Mouse (Mus musculus): ENCODE data around the gene Bckdha. TPM values are rescaled to one million over a fixed set of nuclear protein-coding genes. Genes with fewer than 3 reads are reported as not detected.

The Bckdha gene
- polyA plus RNA-seq, 1 experiment from 2014 or later: 49.2 TPM

DNA sequence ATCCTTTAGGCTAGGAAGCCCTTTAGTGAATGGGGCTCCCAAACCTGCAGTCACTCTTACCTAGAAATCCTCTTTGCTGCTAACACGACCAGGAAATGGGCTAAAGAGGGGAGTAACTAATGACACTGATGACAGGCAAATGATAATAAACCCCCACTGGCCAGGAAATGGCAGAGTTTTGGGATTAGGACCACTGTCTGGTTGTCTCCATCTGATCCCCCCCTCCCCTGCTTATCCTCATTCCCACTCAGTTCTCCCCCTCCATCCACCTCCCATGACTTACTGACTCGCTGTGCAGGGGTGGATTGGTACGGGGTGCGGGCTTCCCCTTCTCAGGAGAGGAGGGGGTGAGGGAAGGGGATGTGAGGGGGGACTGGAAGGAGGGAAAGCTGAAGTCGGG, 31.3 kb upstream of the Bckdha start:
- H3K9ac ChIP-seq: no peak overlapping the region; the same call in 1 of the 2 replicates
- peaks cover 78% of the 10 kb centered on the region for H3K27me3 ChIP-seq
- H3K4me3 ChIP-seq: peak overlapping the region; percentile 42; the same call in 1 of the 2 replicates
- H3K4me1 ChIP-seq (replicated peaks): peaks cover 38% of the 10 kb centered on the region
- H3K4me2 ChIP-seq: peak overlapping the region; percentile 59; the same call in 1 of the 2 replicates
- H3K9me3 ChIP-seq: no peaks in the 10 kb centered on the region
- H3K27ac ChIP-seq: no peak overlapping the region
- 31% methylated on average over 5 of the region's 5 CpGs for WGBS
- H3K36me3 ChIP-seq: no peaks in the 10 kb centered on the region
- ATAC-seq (ENCODE audit: low FRiP score): no peak

- Histone ChIP-seq H3K36me3 (no peaks in the 10 kb centered on the region), H3K4me3 (peak overlapping the region; percentile 42), H3K27ac (no peak overlapping the region), H3K9me3 (no peaks in the 10 kb centered on the region), H3K4me1 (replicated peaks) (peaks cover 38% of the 10 kb centered on the region), H3K9ac (peak overlapping the region; percentile 58; the same call in 1 of the 2 replicates), H3K4me2 (peak overlapping the region; percentile 59), H3K27me3 (peaks cover 82% of the 10 kb centered on the region)
- 14% methylated on average over 12 of the region's 12 CpGs for WGBS
- ATAC-seq (ENCODE audit: low FRiP score): no peak
Observed at GRCm38 (mm10) chr7:25689603-25690021, 30.8 kb upstream of the Bckdha start.

DNA sequence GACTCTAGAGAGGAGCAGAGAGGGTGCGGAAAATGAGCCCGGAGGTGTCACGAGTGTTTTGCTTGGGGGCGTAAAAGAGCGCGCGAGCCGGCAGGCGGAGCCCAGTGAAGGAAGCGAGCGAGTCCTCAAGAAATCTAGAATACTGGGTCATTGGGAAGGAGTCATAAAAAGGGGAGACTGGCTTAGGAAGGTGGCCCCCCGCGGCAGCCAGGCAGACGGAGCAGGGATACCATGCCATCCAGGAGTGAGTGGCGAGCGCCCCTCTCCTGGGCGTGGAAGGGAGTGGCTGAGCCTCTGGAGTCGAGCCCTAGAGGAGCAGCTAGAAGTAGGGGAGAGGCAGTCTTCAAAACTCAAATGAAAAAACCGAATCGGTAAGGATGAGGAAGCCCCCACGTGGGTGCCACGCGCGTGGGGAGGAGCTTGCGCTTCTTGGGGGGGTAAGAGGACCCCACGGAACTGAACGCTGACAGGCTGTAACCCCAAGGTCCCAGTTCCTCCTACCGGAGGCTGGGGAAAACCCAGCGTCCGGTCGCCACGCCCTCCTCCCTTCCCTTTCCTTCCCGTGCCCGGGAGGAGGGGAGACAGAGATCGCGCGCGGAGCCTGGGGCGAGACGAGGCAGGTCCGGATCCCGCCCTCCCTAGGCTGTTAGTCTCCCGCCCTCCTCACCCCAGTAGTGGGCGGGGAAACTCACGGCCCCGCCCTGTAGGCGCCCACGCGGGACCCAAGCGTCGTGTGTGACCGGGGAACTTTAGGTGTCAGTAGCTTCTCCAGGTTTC, 30.2 kb upstream of the Bckdha start:
- peak overlapping the region; percentile 42 for H3K4me3 ChIP-seq
- ATAC-seq (ENCODE audit: low FRiP score): peak; percentile 48
- peak overlapping the region; percentile 59 for H3K4me2 ChIP-seq
- 1% methylated on average over 51 of the region's 52 CpGs for WGBS
- no peak overlapping the region for H3K27ac ChIP-seq
- H3K4me1 ChIP-seq (replicated peaks): peaks cover 38% of the 10 kb centered on the region
- peak overlapping the region; percentile 58 for H3K9ac ChIP-seq
- no peaks in the 10 kb centered on the region for H3K36me3 ChIP-seq
- H3K27me3 ChIP-seq: peaks cover 84% of the 10 kb centered on the region
- no peaks in the 10 kb centered on the region for H3K9me3 ChIP-seq

GRCm38 (mm10) chr7:25687811-25688401, 29.1 kb upstream of the Bckdha start:
- ATAC-seq (ENCODE audit: low FRiP score): no peak

DNA sequence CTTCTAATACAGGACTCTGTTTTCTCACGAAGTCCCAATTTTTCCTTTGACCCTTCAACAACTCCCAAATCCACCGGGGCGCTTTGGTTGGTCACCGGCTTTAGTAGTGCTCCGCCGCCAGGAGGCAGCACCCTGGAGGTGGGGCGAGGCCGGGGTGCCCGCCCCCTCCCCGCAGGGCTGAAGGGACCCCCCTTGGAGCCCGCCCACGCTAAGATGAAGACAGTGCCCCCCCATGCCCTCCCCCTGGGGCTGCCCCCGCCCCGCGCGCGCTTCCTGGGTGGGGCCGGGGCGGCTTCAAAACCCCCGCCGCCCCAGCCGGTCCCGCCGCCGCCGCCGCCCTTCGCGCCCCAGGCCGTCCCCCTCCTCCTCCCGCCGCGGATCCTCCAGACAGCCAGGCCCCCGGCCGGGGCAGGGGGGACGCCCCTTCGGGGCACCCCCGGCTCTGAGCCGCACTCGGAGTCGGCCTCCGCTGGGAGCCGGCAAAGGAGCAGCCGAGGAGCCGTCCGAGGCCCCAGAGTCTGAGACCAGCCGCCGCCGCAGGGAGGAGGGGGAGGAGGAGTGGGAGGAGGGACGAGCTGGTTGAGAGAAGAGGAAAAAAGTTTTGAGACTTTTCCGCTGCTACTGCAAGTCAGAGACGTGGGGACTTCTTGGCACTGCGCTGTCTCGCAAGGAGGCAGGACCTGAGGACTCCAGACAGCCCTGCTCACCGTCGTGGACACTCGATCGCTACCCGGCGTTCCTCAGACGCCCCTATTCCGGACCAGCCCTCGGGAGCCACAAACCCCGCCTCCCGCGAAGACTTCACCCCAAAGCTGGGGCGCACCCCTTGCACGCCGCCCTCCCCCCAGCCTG, 28.1 kb upstream of the Bckdha start, which contains the start of gene Tgfb1:
TSS of gene Tgfb1 (plus strand) at position 323 of the 852 bp plus-strand sequence.
- ATAC-seq (ENCODE audit: low FRiP score): peak; percentile 46; the same call in 1 of the 2 replicates
- Histone ChIP-seq H3K27ac (no peak within 1 kb of the TSS), H3K27me3 (peaks cover 74% of the 10 kb centered on the region), H3K4me3 (peak within 1 kb of the TSS; percentile 42), H3K9ac (peak within 1 kb of the TSS; percentile 68), H3K36me3 (peaks cover 6% of the 10 kb centered on the region; the same call in 1 of the 2 replicates), H3K4me1 (replicated peaks) (peaks cover 35% of the 10 kb centered on the region), H3K4me2 (peak within 1 kb of the TSS; percentile 59), H3K9me3 (no peaks in the 10 kb centered on the region)
- under 1% methylated on average over 53 of the region's 69 CpGs for WGBS

More at GRCm38 (mm10) chr7:25687811-25688401, 29.1 kb upstream of the Bckdha start:
- Histone ChIP-seq H3K36me3 (peaks cover 3% of the 10 kb centered on the region; the same call in 1 of the 2 replicates), H3K27ac (no peak overlapping the region), H3K4me1 (replicated peaks) (peaks cover 35% of the 10 kb centered on the region), H3K27me3 (peaks cover 84% of the 10 kb centered on the region), H3K9ac (peak overlapping the region; percentile 68), H3K4me2 (peak overlapping the region; percentile 59), H3K4me3 (peak overlapping the region; percentile 42), H3K9me3 (no peaks in the 10 kb centered on the region)
- WGBS: 1% methylated on average over 47 of the region's 47 CpGs

- peaks cover 66% of the 10 kb centered on the region for H3K27me3 ChIP-seq
- H3K9ac ChIP-seq: peak overlapping the region; percentile 68; the same call in 1 of the 2 replicates
- peaks cover 44% of the 10 kb centered on the region for H3K4me1 ChIP-seq (replicated peaks)
- no peak for ATAC-seq (ENCODE audit: low FRiP score)
- H3K4me2 ChIP-seq: peak overlapping the region; percentile 59; the same call in 1 of the 2 replicates
- H3K36me3 ChIP-seq: peaks cover 6% of the 10 kb centered on the region; the same call in 1 of the 2 replicates
- no peaks in the 10 kb centered on the region for H3K9me3 ChIP-seq
- no peak overlapping the region for H3K27ac ChIP-seq
- WGBS: 68% methylated on average over 21 of the region's 21 CpGs
- no peak overlapping the region for H3K4me3 ChIP-seq
Observed at GRCm38 (mm10) chr7:25685926-25686470, 27.2 kb upstream of the Bckdha start.

DNA sequence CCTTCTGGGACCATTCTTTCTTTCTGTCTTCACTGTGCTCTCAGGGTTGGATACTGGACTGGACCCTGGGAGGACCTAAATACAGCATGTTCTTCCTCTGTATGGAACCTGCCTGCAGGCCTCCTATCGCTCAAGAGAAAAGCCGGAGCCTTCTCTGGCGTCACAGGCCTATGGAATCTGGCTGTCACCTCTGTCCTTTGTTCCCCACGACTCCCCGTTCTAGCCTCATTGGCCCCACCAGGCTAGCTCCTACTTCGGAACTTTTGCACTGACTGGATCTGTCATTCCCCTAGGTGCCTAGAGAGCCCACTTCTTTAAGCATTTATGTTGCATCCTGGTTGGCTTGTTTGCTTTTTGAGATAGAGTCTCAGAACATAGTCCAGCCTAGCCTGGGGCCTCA, 25.9 kb upstream of the Bckdha start:
- Histone ChIP-seq H3K27me3 (peaks cover 52% of the 10 kb centered on the region), H3K4me1 (replicated peaks) (peaks cover 52% of the 10 kb centered on the region), H3K4me3 (no peak overlapping the region), H3K36me3 (peaks cover 6% of the 10 kb centered on the region; the same call in 1 of the 2 replicates), H3K9ac (no peak overlapping the region), H3K27ac (no peak overlapping the region), H3K4me2 (no peak overlapping the region), H3K9me3 (no peaks in the 10 kb centered on the region)
- no peak for ATAC-seq (ENCODE audit: low FRiP score)
- WGBS: 87% methylated on average over 6 of the region's 6 CpGs

DNA sequence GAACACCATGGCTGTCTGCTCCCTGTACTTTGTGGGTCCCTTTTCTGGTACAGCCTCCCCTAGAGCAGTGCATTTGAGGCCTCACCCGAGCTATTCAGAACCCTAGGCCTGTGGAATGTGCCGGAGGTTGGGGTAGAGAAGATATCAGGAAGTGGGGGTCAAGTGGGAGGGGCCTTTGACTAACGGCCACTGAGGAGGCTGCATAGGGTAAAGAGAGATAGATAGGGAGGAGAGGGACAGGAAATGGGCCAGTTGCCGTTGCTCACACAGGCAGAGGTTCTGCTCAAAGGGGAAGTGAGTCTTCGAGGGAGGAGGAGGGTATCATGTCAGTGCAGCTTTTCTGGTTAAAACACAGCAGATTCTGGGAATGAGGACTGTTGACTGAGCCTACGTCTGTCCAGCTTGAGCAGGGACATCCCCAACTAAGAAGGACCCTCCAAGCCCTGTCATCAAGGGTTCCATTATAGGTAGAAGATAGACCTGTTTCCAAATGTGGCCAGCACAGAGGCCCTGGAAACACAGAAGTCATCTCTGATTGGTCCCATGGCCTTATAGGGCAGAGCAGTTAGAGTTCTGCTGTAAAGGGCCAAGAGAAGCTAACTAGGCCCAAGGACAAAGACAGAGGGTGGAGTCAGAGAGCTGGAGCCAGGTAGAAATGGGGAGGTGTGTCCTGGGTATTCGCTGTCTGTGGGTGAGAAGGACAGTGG, 24.8 kb upstream of the Bckdha start:
- Histone ChIP-seq H3K27me3 (peaks cover 49% of the 10 kb centered on the region), H3K4me3 (no peak overlapping the region), H3K9ac (no peak overlapping the region), H3K4me2 (no peak overlapping the region), H3K27ac (no peak overlapping the region), H3K9me3 (no peaks in the 10 kb centered on the region), H3K4me1 (replicated peaks) (peaks cover 43% of the 10 kb centered on the region), H3K36me3 (peaks cover 6% of the 10 kb centered on the region; the same call in 1 of the 2 replicates)
- whole genome bisulfite sequencing: 75% methylated on average over 7 of the region's 7 CpGs
- no peak for ATAC-seq (ENCODE audit: low FRiP score)

- Histone ChIP-seq H3K27me3 (peaks cover 36% of the 10 kb centered on the region), H3K27ac (peak overlapping the region; percentile 95), H3K36me3 (peaks cover 6% of the 10 kb centered on the region; the same call in 1 of the 2 replicates), H3K4me1 (replicated peaks) (peaks cover 27% of the 10 kb centered on the region), H3K4me3 (peak overlapping the region; percentile 58), H3K4me2 (peak overlapping the region; percentile 61), H3K9ac (peak overlapping the region; percentile 76; the same call in 1 of the 2 replicates), H3K9me3 (no peaks in the 10 kb centered on the region)
- peak; percentile 21 for ATAC-seq (ENCODE audit: low FRiP score)
- 62% methylated on average over 15 of the region's 15 CpGs for WGBS
Observed at GRCm38 (mm10) chr7:25681341-25682231, 22.8 kb upstream of the Bckdha start.

- peak within 1 kb of the TSS; percentile 95 for H3K27ac ChIP-seq
- ATAC-seq (ENCODE audit: low FRiP score): peak; percentile 93
- H3K4me2 ChIP-seq: peak within 1 kb of the TSS; percentile 61
- no peaks in the 10 kb centered on the region for H3K9me3 ChIP-seq
- peaks cover 36% of the 10 kb centered on the region for H3K27me3 ChIP-seq
- H3K9ac ChIP-seq: peak within 1 kb of the TSS; percentile 76
- peak within 1 kb of the TSS; percentile 58 for H3K4me3 ChIP-seq
- WGBS: under 1% methylated on average over 46 of the region's 46 CpGs
- H3K4me1 ChIP-seq (replicated peaks): peaks cover 22% of the 10 kb centered on the region
- H3K36me3 ChIP-seq: peaks cover 6% of the 10 kb centered on the region; the same call in 1 of the 2 replicates
Observed at GRCm38 (mm10) chr7:25680514-25681258, 21.9 kb upstream of the Bckdha start, which contains the start of gene B9d2. TSS of gene B9d2 (plus strand) at chr7:25680780.
